Mouse (Mus musculus) adrenal gland, postnatal 4 days (tissue): ENCODE results near the gene Hps3. TPM values are rescaled to one million over a fixed set of nuclear protein-coding genes. Genes with fewer than 3 reads are reported as not detected.
A peak's percentile ranks its signal among the peaks of the same experiment; 100 is the strongest.

Experiments used
- DNase-seq, 2 experiments: peaks; one replicate each; pipeline ENCODE4 v3.0.0; 2021 to 2022; ENCODE audit warnings: low spot score in 2 of 2, mixed read lengths in 2 of 2
- total RNA-seq, 2 experiments: library from RNA; stranded (reverse); gene quantifications; 2 replicates each; pipeline ENCODE4 v1.2.3; 2021

The Hps3 gene
- total RNA-seq, 2 experiments from 2014 or later, result 15.5 to 16.2 TPM

DNA sequence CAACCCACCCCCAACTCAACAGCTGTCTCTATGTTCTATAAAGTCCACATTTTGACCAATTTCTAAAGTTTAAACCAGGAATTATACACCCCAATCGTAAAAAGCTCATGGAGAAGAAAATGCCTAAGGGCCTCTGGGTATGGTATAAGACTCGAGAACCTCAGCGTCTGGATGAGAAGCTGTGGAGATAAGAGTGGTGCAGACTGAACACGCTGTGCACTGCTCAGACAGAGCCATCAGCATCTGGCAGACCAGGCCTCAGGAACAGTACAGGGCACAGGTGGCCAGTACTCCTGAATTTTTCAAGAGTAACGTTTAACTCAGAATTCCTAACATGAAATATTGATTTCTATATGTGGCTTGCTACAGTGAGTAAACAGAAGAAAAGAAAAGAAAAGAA is 27.4 kb downstream of the Hps3 start:
- no peak for DNase-seq

DNA sequence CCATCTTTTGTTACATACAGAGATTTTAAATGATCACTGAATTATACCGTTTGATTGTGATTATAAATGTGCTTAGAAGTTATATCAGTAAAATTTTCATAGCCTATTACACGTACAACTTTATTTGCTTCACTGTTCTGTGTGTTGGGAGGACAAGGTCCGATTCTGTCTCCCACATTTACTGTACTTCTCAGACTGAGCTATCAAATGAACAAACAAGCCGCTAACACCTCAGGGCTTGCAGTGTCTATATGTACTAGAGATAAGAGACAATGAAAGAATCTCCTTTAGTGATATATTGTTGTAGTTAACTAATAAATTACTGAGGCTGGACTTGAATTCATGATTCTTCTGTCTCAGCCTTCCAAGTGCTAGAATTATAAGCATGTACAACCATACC is 27.8 kb downstream of the Hps3 start:
- no peak for DNase-seq

DNA sequence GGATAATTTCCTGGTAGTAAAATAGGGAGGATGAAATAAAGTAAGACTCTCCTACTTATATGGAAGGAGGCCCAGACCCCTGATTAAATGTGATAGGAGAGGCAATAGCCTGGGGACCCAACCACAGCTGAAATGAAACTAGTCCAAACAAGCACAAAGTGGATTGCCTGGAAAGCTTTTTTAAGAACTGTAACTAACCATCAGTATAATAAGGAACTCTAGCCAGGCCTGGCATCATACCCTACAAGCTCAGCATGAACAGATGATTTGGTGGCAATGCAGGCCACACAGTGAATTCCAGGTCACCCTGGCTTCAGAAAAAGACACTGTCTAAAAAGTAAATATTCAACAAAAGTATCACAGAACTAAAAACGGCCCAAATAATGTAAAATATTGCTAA is 29.5 kb downstream of the Hps3 start:
- no peak for DNase-seq

DNA sequence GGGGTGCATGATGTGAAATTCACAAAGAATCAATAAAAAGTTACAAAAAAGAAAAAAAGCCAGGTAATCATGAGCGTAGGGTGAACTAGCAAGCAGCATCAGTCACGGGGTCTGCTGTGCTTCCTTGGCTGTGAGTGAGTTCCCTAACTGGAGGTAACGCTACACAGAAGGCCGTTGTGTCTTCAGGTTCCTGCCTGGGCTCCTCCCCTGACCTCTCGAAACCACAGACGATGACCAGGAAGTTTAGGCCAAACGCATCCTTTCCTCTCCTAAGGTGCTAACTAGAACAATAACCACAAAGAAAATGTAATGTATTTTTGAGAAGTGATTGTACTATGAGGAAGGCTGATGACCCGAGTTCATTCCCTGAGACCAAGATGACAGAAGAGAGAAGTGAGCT is 30.7 kb downstream of the Hps3 start:
- no peak for DNase-seq

DNA sequence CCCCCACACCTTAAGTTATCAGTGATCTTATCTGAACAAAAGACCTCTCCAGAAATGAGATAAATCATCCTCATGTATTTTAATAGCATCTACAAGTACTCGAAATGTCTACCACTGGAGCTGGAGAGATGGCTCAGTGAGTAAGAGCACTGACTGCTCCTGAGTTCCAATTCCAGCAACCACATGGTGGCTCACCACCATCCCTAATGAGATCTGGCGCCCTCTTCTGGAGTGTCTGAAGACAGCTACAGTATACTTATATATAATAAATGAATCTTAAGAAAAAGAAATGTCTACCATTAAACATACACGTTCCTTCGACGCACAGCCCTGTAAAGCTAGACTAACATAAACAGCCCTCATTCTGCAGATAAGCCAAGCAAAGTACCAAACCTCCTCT is 32.3 kb downstream of the Hps3 start:
- no peak for DNase-seq

DNA sequence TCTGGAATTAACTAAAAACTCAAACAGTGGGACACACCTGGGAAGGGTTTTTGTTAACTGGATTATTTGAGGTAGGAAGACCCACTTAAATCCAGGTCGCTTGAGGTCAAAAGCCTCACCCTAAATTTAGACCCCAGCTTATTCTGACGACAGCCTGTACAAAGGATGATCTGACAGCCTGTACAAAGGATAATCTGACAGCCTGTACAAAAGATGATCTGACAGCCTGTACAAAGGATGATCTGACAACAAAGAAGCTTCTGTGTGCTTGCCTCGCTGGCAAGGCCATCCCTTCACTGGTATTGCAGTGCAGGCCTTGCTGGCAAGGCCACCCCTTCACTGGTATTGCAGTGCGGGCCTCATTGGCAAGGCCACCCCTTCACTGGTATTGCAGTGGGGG is 34.3 kb downstream of the Hps3 start:
- no peak for DNase-seq

DNA sequence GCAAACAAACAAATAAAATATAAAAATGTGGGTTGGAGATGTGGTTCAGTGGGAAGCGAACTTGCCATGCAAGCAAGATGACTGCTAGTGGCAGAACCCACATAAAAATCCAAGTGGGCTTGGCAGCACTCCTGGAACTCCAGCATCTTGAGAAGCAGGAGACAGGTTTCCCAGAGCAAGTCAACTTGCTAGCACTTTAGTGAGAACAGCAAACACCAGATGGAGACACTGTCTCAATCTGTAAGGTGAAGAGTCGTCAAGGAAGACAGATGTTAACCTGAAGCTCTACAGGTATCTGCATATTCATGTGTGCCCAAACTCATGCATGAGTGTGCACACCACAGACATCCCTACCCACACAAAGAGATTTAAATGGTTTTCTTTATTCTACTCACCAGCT is 35.6 kb downstream of the Hps3 start:
- DNase-seq, result no peak

DNA sequence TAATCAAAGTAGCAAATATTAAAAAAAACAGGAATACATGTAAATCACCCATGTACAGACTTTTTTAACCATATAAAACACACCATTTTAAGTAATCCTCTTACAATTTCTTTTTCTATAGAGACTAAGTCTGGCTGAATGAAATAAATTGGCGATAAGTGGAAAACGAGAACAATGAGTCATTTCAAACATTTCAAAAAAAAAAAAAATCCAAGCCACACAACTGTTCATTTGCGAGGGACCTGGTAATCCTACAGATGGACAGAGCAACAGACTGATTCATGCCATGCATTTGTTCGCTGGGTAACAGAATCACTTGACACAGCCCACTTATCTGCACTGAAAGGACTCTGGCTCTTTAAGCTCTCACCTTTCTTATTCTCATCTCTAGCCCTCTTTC is 42.7 kb downstream of the Hps3 start:
- DNase-seq, result no peak

DNA sequence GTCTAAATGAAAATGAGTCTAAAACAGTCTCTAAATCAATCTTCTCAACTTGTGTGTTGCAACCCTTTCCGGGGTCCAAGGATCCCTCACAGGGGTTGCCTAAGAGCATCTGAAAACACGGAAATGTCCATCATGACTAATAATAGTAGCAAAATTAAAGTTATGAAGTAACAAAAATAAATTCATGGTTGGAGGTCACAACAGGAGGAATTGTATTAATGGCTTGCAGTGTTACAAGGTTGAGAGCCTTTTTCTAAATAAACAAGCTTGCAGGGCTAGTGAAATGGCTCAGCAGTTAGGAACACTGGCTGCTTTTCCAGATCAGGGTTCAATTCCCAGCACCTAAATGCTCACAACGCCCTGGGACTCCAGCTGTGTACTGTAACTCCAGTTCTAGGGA is 45.1 kb downstream of the Hps3 start:
- no peak for DNase-seq

DNA sequence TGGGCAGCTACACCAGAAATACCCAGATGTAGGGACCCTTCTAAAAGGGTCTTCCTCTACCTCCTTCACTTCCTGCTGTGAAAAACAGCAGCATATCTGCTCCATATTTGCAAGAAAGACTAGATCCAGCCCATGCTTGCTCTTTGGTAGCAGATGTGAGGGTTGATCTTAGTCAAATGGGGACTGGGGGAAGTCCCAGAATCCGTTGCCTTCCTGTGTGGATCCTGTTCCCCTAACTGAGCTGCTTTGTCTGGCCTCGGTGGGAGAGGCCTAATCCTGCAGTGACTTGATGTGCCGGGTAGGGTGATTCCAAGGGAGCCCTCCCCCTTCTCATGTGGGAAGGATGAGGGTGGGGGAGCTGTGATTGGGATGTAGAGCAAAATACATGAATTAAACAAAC is 49.0 kb downstream of the Hps3 start:
- no peak for DNase-seq

DNA sequence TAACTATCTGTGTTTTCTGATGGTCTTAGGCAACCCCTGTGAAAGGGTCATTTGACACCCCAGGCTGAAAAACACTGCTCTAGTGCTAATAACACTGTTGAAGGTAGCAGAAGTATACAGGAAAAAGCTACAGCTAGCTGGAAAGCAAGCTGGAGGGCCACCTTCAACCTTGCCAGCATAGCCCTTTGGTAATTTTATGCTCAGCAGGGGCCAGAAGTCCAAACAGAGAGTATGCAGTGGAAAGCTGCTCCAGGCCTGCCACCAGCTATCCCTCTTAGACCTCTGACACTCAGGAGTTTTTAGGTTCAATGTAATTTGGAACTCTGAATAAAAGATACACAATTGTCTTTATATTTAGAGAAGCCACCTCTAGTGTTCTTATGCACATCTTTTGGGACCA is 52.3 kb downstream of the Hps3 start:
- DNase-seq, result no peak

DNA sequence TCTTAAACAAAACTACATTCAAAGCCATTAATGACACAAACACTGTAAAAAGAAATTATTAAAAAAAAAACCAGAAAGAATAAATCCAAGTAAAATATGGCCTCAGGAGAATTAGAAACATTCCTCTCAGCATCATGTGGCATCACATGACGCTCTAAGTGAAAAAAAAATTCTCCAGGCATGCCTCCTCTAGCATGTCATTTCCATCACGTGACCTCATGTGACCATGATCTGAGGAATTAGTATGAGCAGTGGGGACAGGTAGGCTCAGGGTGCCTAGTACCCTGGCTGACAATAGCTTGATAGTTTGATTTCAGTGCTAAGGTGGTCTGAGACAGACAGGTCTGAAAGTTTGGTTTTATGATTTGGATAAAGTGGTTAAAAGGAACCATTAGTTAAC is 54.0 kb downstream of the Hps3 start:
- no peak for DNase-seq

DNA sequence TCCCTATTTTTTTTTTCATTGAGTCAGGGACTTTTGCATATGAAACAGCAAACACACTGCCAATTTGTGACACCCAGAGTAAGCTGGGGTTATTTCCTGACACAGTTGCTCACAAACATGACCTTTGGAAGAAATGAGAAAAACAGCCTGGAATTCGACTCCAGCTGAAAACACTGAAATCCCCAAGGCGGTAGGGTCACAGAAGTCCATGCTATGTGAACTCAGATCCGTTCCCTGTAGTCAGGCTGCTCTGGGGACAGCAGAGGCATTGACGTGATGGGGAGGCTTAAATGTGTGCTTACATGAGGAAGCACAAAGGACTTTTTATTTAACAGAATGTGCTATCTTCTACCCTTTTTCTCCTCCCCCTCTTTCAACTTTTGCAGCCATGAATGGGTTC is 56.6 kb downstream of the Hps3 start:
- no peak for DNase-seq

DNA sequence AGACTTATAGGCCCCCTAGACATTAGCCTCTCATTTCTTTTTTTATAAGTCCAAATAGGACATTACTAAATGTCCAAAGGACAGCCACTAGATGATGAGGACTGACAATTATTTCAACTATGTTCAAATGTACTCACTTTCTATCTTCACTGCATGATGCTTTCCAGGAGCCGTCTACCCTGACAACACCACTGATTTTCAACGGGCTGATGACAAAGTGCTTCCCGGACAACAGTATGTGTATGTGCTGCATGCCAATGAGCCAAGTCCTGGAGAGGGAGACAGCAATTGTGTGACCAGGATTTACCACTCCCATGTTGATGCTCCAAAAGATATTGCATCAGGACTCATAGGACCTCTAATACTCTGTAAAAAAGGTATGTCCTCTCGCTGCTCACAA is 69.0 kb downstream of the Hps3 start:
- no peak for DNase-seq

DNA sequence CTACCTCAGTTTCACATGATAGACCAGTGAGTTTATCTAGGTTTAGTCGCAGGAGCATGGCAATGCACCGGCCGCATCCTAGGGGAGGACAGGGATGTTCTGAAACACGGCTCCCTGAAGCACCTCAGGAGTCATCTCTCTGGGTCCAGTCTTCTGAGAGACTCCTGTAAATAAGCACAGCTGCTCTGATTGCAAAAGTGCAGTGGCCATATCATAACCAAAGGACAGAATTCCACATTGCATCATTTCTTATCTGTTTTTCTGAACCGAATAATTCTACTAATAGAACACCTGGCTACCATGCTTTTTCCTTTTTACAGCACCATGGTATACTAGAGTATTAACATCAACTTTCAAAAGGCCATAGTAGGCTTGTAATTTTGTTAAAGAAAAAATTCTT is 69.9 kb downstream of the Hps3 start:
- DNase-seq, result no peak

DNA sequence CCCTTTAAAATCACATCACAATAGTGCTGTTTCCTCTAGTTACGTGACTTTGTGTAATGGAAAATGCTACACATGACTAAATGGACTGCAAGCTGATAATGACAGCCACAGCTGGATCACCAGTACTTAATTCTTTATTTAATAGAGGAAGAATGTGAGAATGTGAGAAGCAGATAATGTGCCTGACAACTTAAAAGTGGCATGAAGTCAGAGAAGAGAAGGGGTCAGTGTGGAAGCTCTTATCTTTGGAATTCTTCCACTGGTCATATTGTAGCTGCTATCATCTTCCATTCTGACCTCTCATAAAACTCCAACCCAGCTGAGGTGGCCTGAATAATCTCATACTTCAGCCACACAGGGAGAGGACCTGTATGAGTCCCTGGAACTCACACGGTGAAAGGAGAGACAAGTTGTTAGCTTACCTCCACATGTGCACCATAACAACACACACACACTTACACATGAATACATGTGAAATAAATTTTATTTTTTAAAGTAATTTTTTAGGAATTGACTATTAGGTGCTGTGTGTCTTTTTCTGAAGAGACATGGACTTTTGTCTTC is 70.4 kb downstream of the Hps3 start:
- DNase-seq, result no peak

DNA sequence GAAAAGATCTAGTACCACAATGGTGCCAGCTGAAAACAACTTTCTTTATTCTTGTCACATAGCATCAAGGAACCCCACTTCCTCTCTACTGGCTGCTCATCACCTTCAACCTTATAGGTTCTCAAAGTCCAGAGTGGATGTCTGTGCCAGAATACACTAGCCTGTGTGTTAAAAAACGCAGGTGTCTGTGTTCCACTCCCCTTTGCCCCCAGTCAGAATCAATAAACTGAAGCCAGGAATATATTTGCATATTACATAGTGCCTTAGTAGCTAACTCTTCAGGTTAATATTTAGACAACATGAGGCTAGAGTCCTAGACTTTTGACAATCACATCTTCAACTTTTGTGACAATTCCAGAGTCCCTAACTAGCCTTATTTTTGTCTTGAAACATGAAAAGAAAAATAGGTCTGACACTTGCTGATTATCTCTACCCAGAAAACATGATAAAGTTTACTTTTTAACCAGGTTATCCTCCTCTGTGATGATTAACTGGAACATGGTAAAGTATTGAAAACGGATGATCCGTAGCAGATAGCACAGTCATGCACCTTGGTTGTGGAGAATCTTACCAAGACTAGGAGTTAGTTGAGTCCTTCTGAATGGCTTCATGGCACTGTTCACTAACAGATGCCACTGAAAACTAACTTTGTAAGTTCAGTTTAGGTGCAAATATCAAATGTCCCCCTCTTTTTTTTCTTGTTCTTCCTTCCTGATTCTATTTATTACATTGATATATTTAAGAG is 72.2 kb downstream of the Hps3 start:
- DNase-seq, result no peak

DNA sequence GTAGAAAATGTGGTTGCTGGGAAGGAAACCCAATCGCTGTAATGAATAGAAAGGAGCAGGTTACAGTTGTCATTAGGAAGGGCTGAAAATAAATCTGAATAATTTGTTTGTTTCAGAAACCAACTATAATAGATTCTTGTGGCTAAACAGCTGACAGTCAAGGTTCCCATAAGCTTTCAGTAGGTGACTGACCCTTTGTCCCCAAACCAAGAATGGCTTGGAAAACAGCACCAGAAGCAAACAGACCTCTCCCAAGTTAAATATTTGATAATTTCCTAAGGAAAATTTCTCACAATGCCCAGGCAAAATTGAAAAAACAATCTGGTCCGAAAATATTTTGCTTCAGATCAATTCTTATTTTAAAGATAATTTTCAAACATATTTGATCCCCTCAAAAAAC is 73.8 kb downstream of the Hps3 start:
- no peak for DNase-seq

DNA sequence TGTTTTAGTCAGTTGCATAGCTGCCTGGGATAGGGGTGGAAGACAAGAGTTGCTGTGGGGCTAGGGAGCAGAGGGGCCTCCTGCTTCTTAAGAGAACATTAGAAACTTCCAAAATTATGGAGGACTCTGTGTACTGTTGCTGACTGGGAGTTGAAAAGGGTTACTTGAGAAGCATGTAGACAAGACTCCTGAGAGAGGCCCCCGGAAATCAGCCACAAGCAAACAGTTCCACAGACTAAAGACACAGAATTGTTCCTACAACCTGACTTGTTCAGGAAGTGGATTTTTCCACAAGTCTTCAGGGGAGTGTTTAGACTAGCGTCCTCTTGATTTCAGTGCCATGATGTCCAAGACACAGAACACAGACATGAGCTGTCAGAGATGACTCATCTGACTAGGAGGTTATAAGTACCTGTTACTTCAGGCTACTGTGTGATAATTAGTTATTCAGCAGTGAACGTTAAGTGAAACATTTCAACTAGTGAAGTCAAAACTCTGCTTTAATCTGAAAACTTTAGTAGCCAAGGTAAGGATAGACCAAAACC is 74.5 kb downstream of the Hps3 start:
- DNase-seq, result no peak

DNA sequence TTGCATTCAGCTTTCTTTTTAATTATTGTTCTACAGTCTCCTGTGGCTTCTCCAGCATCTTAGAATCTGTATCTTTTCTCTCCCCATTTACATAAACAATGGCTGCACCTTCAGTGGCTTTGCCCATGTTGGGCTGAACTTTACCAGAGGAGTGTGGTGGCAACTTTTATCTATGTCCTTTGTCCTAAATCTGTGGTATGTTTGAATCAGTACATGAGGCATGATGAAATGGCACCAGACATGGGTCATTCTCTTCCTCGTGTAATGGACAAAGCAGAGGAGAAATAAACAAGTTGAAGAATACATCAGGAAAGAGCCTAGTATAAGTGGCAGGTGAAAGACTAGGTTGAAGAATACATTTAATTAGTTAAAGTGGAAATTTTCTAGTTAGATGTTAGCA is 76.1 kb downstream of the Hps3 start:
- DNase-seq, result no peak

DNA sequence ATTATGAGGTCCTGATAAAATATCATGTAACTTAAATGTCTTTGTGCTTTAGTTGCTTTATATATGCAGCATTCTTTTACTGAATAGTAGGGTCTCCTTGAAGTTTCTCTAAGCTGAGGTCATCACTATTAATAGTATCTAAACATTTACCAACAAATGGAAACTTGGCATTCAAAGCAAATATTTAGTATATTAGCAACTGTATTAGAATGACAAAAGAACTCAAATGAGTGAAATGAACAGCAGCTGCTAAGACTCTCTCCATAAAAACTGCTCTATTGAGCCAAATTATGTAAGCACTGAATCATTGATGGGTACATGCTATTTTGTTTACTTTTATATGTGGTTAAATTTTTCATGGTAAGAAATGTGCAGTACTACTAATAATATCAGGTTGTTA is 77.1 kb downstream of the Hps3 start:
- DNase-seq, result no peak

DNA sequence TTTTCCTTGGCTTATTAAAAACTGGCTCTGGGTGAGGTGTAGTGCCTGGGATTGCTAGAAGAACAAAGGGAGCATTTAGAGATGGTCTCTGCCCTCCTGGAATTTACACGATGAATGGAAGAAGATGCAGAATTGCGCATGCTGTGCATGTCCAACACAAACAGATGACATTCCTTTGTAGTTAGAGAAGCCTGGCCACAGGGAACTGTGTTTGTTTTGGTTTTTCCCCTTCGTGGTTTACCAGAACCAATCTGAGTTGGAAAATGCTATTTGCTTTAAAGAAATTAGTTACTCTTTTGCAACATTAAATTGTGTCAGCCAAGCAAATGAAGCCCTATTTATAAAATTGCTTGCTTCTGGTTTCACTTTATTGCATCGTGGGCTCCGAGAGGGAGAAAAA is 78.2 kb downstream of the Hps3 start, which contains the start of gene Cp:
Gene Cp, plus strand, starts transcription at position 170 of the 400 bp plus-strand sequence.
- no peak for DNase-seq

DNA sequence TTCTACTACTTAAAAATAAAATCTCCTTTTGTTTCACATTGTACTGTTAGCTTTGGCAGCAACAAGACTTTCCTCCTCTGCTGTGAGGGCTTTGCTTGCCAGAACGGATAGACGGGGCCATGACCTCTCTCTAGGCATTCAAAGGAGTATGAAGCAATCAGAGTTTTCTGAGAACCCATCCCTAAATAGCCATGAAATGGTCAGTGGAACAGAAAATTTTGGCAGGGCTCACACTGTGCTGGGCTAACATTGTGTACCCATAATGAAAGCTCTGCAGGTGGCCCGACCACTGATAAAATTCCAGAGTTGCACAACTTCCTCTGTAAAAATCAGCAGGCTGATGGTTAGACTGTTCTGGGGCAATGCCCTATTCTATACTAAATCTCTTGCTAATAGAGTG is 81.2 kb downstream of the Hps3 start:
- DNase-seq, result peak in 1 of 2 experiments; percentile 20
